Mouse (Mus musculus) CD4-positive helper T cell, adult 2 months (primary cell): ENCODE results near the gene Cnn2.

Experiments used
- DNase-seq: peaks from one replicate; pipeline ENCODE4 v3.0.0-alpha.2; 2012; ENCODE audit warnings: low read depth, missing footprints, low spot score

Cnn2 gene

GRCm38 (mm10) chr10:80017771-80018170, 29.4 kb downstream of the Cnn2 start:
- peak; percentile 71 for DNase-seq

GRCm38 (mm10) chr10:80018739-80019297, 30.4 kb downstream of the Cnn2 start:
- peak; percentile 84 for DNase-seq

GRCm38 (mm10) chr10:80019471-80020131, 31.2 kb downstream of the Cnn2 start:
- DNase-seq = no peak

GRCm38 (mm10) chr10:80020191-80020590, 31.8 kb downstream of the Cnn2 start:
- no peak for DNase-seq

GRCm38 (mm10) chr10:80020603-80021319, 32.4 kb downstream of the Cnn2 start:
- DNase-seq = no peak

GRCm38 (mm10) chr10:80021320-80021641, 32.9 kb downstream of the Cnn2 start:
- no peak for DNase-seq

- peak; percentile 78 for DNase-seq
These were observed 33.8 kb downstream of the Cnn2 start for GRCm38 (mm10) chr10:80022164-80022563.

- no peak for DNase-seq
These were observed 34.4 kb downstream of the Cnn2 start for GRCm38 (mm10) chr10:80022806-80023205.

- peak; percentile 78 for DNase-seq
These were observed 35.4 kb downstream of the Cnn2 start for GRCm38 (mm10) chr10:80023758-80024157.

- DNase-seq = peak; percentile 91
These were observed 36.1 kb downstream of the Cnn2 start for GRCm38 (mm10) chr10:80024229-80025043.

GRCm38 (mm10) chr10:80025044-80025347, 36.6 kb downstream of the Cnn2 start:
- DNase-seq = no peak

GRCm38 (mm10) chr10:80025463-80025862, 37.1 kb downstream of the Cnn2 start:
- peak; percentile 21 for DNase-seq

- DNase-seq = peak; percentile 67
These were observed 37.5 kb downstream of the Cnn2 start for GRCm38 (mm10) chr10:80025889-80026288.

- no peak for DNase-seq
These were observed 39.5 kb downstream of the Cnn2 start for GRCm38 (mm10) chr10:80027681-80028520.

GRCm38 (mm10) chr10:80028521-80028846, 40.1 kb downstream of the Cnn2 start:
- no peak for DNase-seq

GRCm38 (mm10) chr10:80030191-80030590, 41.8 kb downstream of the Cnn2 start:
- peak; percentile 26 for DNase-seq

- DNase-seq = no peak
These were observed 42.4 kb downstream of the Cnn2 start for GRCm38 (mm10) chr10:80030736-80031135.

- DNase-seq = peak; percentile 78
These were observed 44.6 kb downstream of the Cnn2 start for GRCm38 (mm10) chr10:80032799-80033480.

GRCm38 (mm10) chr10:80033511-80034391, 45.4 kb downstream of the Cnn2 start:
- DNase-seq = no peak

GRCm38 (mm10) chr10:80035148-80035547, 46.8 kb downstream of the Cnn2 start:
- DNase-seq = no peak
